Mouse (Mus musculus) heart, postnatal 36 days (tissue): ENCODE results near the gene Slc50a1. TPM values are rescaled to one million over a fixed set of nuclear protein-coding genes. Genes with fewer than 3 reads are reported as not detected.

ENCODE experiments used
- DNase-seq, 2 experiments: peaks; one replicate each; pipeline ENCODE4 v3.0.0; 2021 to 2022
- intact Hi-C: fragments of 180-260 bp; cut with DNase I; formaldehyde crosslinking; loops from one replicate; pipeline ENCODE4 v1.15.1; 2025
- total RNA-seq, 2 experiments: library from RNA; stranded (reverse); gene quantifications; 2 replicates each; pipeline ENCODE4 v1.2.3; 2021

The Slc50a1 gene
- total RNA-seq, 2 experiments from 2014 or later, result 20.5 to 23.0 TPM

DNA sequence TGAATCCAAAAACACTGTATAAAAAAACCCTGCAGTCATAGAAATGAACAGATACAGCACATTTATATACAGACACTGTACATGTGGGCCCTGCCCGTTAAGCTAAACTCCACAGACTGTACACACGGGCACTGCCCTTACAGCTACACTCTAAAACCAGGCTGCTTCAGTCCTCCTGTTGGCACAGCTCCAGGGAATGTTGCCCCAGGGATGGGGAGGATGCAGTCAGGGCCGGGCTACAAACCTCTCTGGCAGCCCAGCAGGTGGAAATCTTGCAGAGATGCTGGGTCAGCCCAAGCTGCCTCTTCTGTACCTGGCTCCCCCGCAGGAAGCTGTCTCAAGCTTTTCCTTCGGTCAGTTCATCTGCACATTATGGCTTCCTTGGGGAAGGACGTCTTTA is 1.4 kb upstream of the Slc50a1 start:
- intact Hi-C loops, result no loop called here
- DNase-seq, result no peak

DNA sequence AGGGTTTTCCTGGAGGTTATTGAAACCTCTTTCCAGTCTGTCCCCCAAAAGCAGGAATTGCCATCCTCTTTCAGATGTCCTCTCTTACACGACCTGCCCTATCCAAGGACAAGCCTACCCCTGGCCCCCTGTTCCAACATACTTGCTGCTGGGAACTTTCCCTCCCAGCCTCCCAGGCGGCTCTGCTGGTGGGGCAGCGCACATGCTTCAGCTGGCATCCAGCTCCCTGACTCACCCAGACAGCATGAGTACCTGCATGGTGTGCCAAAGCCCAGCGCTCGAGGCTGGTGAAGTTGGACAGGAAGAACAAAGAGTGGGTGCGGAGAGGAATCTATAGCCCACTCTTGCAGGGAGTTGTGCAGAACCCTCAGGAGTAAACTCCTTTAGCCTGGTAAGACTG is 521 bp upstream of the Slc50a1 start:
- DNase-seq, result peak; percentile 49 to 64
- intact Hi-C loops, result no loop called here

DNA sequence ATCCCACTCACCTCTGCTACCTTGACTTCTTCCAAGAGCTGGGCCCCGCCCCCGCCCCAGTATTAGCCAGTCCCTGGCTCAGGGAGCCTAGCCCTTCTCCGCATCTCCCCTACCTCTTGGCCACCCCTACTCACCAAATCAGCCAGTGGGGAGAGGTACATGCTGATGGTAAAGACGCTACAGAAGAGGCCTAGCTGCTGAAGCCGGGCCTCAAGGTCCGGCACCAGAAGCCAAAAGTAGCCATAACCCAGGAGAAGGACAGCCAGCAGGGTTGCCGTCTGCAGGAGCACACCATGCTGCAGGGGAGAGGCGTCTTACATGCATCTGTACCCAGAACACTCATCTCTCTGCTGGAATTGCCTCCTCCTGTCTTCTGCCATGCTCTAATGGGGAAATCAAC is 1.5 kb downstream of the Slc50a1 start:
- intact Hi-C loops, result loop anchor here (10.0 kb wide), 1 partner anchor 576 kb away; no protein-coding TSS in a partner anchor
- DNase-seq, result no peak

DNA sequence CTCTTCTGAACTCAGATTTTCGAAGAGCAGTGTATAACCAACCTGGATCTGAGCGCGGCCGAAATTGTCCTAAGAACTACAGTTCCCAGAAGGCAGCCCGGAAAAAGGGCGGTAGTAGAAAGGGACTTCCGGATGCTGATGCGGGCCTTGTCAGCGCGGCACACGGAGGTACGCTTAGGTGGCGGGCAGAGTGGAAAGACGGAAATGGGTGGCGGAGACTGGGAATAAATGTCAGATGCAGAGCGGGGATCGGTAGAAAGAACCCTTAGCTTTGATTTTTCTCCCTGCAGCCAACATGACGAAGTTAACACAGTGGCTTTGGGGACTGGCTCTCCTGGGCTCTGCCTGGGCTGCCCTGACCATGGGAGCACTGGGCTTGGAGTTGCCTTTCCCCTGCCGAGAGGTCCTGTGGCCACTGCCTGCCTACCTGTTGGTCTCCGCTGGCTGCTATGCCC is 3.9 kb downstream of the Slc50a1 start:
- peak; percentile 75 to 77 for DNase-seq
- intact Hi-C loops, result loop anchor here (1.0 to 10.0 kb wide), 2 partner anchors 14 to 578 kb away; no protein-coding TSS in a partner anchor

DNA sequence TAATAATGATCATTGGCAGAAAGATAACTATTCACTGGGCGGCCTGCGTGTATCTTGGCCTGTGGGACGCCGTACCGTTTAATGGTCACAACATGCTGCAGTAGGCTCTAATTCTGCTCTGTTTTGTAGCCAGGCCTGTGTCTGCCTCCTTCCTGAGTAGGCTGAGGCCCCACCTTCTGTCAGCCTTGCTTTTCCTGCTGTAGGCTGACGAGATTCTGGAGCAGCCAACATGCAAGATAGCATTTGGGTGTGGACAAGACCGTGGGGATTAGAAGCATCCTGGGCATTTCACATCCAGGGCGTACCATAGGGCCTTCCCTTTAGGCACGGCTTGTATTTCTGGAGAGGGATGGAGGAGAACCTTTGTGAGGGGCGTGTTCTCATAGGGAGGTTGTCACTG is 8.0 kb downstream of the Slc50a1 start:
- intact Hi-C loops, result loop anchor here (10.0 kb wide), 1 partner anchor 582 kb away; no protein-coding TSS in a partner anchor
- peak; percentile 38 to 39 for DNase-seq

DNA sequence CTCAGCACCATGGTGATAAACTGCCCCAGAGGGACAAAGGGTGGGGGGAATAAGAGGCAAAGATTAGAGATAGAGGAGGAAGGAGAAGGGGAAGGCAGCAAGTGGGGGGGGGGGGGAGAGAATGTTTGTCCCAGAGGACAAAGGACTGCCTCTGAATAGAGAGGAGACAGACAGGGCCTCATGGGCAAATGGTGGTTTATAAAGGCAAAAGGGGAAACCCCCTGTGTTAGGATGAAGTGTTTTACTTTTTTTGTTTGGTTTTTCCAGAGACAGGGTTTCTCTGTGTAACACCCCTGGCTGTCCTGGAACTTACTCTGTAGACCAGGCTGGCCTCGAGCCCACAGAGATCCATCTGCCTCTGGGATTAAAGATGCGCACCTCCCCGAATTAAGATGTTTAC is 10.2 kb downstream of the Slc50a1 start:
- DNase-seq, result no peak
- intact Hi-C loops, result loop anchor here (10.0 kb wide), 1 partner anchor 585 kb away; no protein-coding TSS in a partner anchor

DNA sequence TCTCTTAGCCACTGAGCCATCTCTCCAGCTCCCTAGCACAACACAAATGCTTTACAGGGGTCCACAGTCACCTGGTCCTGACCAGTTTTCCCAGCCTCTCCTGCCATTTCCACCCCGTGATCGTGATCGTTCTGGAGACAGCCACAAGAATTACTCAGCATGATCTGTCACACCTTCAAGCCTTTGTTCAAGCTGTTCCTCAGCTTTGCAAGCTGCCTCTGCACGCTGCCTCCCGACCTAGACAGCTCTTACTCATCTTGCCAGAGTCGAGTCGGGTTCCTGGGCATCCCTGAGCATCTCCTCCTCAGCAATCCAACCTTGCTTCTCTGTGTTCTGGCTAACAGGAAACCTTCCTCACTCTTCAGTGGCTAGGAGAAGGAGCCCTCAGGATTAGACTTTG is 11.3 kb downstream of the Slc50a1 start, which contains the start of gene Dpm3:
TSS of gene Dpm3 (plus strand) at position 283 of the 400 bp plus-strand sequence.
- intact Hi-C loops, result no loop called here
- DNase-seq, result no peak

DNA sequence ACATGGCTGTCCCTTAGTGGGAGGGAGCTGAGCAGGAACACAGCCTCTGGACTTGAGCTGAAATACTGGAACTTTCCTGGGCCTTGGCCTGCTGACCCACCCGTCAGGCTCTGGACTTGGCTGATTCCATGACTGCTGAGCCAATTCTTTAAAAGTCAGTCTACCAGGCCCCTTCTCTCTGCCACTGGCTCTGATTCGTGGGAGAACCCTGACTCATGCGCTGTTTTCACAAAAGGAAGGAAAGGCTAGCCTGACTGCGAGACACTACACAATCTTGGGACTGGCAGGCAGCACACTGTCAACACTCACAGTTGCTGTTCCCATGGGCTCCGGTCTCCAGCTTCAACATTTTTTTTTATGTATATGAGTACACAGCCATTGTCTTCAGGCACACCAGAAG is 14.2 kb downstream of the Slc50a1 start:
- DNase-seq, result peak in 1 of 2 experiments; percentile 26
- intact Hi-C loops, result no loop called here

DNA sequence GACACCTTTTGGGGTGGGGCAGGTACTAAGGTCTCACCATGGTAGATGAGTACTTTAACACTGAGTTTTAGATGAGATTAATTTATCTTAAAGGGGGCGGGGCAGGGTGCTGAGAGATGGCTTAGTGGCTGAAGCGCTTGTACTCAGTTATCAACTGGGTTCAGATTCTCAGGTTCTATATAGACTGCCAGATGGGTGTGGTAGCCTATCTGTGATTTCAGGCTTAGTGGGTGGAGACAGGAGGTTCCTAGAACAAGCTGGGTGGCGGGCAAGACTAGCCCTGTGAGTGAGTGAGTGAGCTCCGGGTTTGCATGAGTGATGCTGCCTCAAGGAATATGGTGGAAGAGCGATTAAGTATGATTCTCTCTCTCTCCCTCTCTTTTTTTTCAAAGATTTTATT is 15.4 kb downstream of the Slc50a1 start:
- DNase-seq, result no peak
- intact Hi-C loops, result loop anchor here (5.0 kb wide), 1 partner anchor 97 kb away; no protein-coding TSS in a partner anchor

DNA sequence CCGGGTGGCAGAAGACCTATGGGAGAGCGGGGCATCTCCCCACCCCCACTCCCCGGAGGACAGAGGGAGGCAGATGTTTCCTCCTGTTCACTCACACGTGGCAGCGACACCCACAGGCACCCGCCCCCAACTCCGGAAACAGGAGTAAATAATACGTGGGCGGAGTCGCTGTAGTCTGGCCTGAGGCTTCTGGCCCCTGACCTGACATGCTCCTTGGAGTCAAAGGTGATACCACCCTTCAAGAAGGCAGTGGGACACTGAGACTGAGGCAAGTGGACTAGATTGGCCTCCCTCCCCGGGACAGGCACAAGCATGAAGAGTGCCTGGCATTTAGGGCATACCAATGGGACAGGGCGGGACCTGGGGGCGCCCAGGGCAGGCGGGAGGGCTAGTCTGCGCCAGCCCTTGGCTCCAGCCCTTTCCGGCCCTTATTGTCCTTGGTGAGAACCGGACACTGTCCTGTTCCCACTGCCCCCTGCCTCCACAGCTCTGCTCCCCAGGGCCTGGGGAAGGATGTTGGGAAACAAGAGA is 18.9 kb downstream of the Slc50a1 start:
- DNase-seq, result peak; percentile 68 to 81
- intact Hi-C loops, result loop anchor here (5.0 kb wide), 1 partner anchor 101 kb away; no protein-coding TSS in a partner anchor

DNA sequence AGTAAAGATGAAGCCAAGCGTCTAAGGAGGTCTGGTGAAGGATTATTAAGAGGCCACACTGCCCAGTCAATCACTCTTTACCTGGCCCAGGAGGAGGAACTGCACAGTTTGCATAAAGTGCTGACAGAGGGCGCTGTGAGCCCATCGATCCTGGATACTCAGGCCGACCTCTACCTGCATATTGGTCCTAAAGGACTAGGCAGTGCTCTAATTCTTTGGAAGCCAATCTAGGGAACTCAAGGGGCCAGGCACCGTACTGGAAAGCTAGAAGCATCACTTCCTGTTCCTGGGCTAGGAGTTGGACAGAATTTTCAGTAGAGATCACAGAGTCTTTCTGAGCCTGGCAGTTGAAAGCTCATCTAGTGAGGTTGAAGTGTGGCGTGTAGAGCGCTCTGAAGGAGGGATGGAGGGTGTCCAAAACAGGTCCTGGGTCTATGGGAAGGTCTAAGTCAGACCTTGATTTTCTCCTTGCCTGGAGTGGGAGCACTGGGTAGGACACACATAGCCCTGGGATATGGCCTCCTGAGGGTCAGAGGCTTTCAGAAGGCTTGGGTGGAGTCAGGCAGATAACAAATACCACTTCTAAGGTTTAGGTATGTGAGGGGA is 19.8 kb downstream of the Slc50a1 start:
- intact Hi-C loops, result loop anchor here (1.0 to 5.0 kb wide), 3 partner anchors 32 to 102 kb away; no protein-coding TSS in a partner anchor
- DNase-seq, result peak; percentile 75 to 79

DNA sequence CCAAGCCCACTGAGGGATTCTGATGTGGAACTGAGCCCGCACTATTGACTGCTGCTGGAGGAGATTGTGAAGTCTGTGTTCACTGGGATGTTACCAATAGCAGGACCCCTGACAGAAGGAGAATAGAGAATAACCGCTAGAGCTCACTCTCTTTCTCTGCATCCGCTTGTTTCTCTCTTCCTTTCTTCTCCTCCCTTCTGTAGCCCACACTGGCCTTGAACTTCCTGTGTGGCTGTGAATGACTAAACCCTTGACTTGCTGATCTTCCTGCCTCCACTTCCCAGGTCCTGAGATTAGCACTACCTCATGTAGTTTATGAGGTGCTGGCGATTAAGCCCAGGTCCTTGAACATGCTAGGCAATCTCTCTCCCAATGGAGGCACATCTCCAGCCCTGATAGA is 22.9 kb downstream of the Slc50a1 start:
- intact Hi-C loops, result no loop called here
- no peak for DNase-seq

DNA sequence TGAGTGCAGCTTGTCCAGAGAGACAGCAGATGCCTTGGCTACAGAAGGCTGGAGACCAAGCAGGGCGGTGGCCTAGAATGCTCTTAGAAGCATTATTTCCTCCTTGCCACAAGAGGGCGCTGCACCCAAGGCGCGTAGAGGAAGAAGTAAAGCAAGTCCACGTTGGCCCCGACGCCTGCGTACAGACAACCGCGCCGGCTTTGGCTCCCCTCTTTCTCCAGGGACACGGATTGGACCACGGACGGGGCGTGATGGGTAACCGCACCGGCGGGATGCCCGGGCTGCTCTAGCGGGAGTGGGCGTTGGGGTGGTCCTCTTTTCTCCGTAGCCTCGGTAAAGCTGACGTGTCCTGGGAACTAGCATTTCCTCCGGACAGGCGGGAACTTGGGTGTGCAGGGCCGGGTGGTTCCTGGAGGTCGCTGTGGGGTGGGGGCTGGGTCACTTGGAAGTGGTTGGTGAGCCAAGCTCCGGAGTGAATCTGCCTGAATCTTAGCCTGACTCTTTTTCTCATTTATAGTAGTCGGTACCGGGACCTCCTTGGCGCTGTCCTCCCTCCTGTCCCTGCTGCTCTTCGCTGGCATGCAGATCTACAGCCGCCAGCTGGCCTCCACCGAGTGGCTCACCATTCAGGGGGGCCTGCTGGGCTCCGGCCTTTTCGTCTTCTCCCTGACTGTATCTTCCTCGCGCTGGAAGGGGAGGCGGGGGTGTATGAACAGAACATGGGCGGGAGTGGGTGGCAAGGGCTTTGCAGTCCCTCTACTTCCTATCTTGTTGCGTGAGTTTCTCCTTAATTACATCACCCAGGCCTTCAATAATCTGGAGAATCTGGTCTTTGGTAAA is 23.9 kb downstream of the Slc50a1 start, which contains the start of gene Trim46:
TSS of gene Trim46 (minus strand) at position 49 of the 840 bp plus-strand sequence.
- intact Hi-C loops, result no loop called here
- peak; percentile 90 to 93 for DNase-seq

DNA sequence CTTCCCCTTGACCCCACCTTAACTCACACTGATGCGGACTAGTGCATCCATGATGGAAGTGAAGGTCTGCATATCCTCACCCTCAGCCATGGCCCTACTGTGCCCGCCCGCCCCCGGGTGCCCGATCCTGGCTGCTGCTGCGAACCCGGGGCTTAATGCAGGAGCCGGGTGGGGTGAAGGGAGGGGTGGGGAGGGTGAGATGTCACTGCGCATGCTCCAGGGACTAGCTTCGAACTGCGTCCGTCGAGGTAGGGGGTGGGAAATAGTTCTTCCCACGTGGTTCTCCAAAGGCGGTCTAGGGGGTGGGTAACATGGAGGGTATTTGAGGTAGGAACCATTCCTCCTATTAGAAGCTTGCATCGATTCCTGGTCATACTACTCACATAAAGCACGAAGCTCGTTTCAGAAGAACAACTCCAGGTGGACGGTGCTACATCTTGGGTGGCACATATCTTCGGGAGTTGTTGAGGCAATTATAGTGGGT is 24.6 kb downstream of the Slc50a1 start, which contains the start of gene Krtcap2:
TSS of gene Krtcap2 (plus strand) at position 279 of the 484 bp plus-strand sequence.
- intact Hi-C loops, result no loop called here
- peak; percentile 32 to 48 for DNase-seq

DNA sequence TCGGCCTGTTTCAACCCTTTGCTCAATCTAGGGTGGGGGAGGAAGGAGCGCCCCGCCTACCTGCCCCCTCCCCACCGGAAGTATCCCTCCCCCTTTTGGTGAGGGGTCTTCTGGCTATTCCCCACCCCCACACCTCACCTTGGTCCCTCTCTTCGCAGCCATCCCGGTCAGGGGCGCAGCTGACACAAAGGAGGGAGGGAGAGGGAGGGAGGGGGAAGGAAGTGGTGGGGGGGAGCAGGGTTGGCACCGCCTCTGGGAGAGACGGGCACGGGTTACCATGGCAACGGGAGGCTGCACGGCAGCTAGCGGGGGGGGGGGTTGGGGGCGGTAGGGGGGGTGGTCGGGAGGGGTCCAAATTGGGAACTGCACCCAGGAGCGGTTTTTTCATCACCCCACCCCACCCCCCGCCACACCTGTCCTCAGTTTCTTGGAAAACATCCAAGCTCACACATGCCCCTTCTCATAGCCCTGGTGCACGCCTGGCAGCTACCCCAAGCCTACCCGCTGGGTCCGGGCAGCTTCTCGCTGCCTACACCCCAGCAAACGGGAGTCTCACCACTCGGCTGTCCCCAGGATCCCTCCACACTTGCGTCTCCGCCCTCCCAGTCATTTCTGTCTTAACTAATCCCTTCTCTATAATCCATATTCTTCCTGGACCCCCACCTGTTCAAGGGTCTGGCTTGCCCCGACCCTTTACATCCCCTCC is 25.2 kb downstream of the Slc50a1 start:
- DNase-seq, result no peak

DNA sequence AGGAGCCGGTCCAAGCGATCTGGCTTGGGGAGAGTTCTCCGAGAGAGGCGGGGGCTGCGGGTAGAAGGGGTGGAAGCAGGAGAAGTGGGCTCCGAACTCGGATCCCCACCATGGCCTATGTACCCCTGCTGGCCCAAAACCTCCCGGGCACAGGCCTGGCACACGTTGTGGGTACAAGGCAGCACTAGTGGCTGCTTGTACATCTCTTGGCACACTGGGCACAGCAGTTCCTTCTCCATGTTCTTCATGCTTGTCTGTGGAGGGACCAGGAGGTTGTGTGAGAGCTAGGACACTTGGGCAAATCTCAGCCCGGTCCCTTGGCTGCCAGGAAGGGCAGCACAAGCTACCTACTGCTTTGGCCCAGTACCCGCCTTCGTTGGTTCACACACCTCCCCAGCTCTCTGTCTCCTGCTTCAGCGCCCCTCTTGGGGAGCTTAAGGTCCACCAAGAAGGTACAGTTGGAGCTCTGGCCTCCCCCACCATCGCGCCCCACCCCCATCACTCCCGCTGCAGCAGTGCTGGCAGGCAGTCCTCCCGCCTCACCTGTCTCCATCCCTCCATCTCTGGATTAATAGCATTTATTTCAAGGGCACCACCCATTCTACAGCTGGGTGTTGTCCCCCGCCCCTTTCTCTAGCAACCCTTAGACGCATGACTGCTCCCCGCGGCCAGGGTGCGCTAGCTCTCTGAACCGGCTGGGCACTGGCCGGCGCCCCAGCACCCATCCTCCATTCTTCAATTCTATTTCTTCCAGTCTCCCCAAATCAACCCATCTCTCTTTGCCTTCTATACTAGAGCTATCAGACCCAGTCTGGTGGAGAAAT is 26.0 kb downstream of the Slc50a1 start:
- intact Hi-C loops, result no loop called here
- DNase-seq, result no peak

More for the DNA sequence above, 25.2 kb downstream of the Slc50a1 start:
- intact Hi-C loops, result no loop called here

DNA sequence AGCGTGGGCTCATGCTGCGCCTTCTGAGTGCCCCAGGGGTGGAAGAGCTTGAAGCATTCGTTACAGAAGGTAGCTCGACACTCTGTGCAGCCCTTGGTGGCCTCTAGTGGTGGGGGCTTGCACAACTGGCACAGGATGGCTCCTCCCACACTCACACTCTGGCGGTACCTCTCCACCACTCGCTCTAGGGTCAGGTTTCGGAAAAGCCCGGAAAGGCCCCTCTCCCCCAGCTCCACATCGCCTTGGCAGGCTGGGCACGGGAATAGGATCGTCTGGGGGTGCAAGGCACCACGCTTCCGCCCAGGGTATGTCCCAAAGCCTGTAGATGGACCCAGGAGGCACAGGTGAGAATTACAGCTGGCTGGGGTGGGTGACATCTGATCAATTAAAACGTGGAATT is 26.8 kb downstream of the Slc50a1 start:
- intact Hi-C loops, result no loop called here
- DNase-seq, result no peak

DNA sequence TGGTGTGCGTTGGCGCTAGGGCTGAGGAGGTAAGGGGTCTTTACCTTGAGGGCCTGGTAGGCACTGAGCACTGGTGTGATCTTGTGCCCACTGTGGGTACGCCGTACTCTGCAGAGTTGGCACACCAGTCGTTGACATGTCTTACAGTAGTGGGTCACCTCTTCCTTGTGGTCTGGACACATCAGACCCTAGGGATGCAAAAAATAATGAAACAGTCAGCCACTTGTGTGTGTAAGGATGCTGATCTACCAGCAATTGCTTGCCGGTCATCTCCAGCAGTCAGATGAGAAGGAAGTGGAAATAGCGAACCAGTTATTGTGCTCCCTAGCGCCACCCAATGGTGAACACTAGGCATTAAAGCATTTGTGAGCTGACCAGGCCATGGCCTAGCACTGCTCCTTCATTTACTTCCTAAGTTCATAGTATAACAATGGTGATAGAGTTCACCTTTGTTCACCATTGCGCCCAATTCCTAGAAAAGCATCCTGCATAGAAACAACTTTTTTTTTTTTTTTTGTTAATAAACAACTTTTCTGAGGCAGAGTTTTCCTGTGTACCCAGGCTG is 28.0 kb downstream of the Slc50a1 start:
- intact Hi-C loops, result no loop called here
- peak in 1 of 2 experiments; percentile 67 for DNase-seq

DNA sequence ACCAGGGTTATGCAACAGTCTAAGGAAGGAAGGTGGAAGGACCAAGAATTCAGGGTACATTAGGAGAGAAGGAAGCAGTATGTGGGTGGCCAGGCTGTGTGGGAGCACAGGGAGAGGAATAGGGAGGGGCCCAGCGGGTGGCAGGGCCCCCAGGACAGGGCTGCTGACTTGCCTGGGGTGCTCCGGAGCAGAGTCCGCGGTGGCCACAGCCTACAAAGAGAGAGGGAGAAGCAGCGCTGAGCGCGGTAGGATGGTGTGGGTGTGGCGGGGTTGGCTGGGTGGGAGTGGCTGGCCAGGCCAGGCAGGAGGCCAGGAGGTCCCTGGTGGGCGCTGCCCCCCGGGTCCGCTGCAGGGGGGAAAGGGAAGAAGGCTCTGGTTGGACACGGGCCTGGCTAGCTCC is 31.9 kb downstream of the Slc50a1 start:
- intact Hi-C loops, result no loop called here
- DNase-seq, result no peak
